Mouse (Mus musculus): ENCODE measurements around the gene C87436. TPM values are rescaled to one million over a fixed set of nuclear protein-coding genes. Genes with fewer than 3 reads are reported as not detected.
A peak's percentile ranks its signal among the peaks of the same experiment; 100 is the strongest.

C87436 gene
- polyA plus RNA-seq, 1 experiment from 2014 or later = 24.3 TPM

DNA sequence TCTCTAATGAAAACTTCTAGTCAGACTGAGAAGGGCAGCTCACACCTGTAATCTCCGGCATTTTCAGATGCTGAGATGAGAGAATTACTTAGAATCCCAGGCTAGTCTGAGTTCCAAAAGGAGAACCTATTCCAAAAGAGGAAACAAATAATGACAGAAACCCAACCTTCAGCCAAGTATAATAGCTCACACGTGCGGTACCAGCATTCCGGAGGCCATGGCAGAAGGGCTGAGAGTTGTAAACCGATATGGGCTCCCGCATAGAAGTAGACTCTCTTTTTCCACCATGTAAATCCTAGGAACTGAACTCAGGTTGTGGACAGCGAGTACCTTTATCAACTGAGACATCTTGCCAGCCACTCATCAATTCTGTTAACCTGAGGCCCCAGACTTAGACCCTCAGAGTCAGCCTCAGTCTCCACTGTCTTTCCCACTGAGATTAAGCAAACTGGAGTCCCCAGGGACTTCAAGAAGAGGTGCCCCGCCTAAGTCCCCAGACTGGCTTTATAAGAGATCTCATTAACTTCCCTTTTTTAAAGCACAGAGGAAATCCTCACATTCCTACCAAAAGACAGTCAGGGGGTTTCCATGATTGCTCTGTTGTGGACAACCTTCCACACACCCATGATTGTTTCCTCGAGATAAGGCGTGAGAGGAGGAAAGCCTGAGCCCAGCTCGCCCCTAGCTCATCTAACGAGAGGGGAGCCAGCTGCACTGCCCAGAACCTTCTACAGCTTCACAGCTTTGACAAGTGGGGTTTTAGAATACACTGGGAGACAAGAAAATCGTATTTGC is 55.5 kb downstream of the C87436 start:
- ATAC-seq (ENCODE audit: insufficient read depth) (no peak), DNase-seq (no peak)
- no peak overlapping the region for H3K4me3 ChIP-seq (ENCODE audit: low read depth, low read length)
- WGBS = 52% methylated on average over 13 of the region's 13 CpGs
- H3K9ac ChIP-seq = no peak overlapping the region
- H3K4me2 ChIP-seq = no peak overlapping the region
- no peaks in the 10 kb centered on the region for H3K27me3 ChIP-seq (ENCODE audit: insufficient read depth, low read length)
- H3K9me3 ChIP-seq (ENCODE audit: low read depth, low read length) = no peaks in the 10 kb centered on the region
- TF ChIP-seq CTCF (IDR thresholded peaks at IDR 0.05; ENCODE audit: low read depth) = no peak
- peak overlapping the region; percentile 32; the same call in 1 of the 2 replicates for H3K27ac ChIP-seq (ENCODE audit: low read depth)
- H3K36me3 ChIP-seq (ENCODE audit: insufficient read depth) = no peaks in the 10 kb centered on the region
- 0 out of 2 replicates have a peak, but pooled peaks cover 4% of the 10 kb centered on the region for H3K4me1 ChIP-seq (ENCODE audit: insufficient read depth)

GRCm38 (mm10) chr6:86494767-86495166 is 56.6 kb downstream of the C87436 start:
- Histone ChIP-seq H3K9ac (no peak overlapping the region), H3K36me3 (ENCODE audit: insufficient read depth) (no peaks in the 10 kb centered on the region), H3K4me3 (ENCODE audit: low read depth, low read length) (no peak overlapping the region), H3K4me1 (ENCODE audit: insufficient read depth) (0 out of 2 replicates have a peak, but pooled peaks cover 4% of the 10 kb centered on the region), H3K27me3 (ENCODE audit: insufficient read depth, low read length) (no peaks in the 10 kb centered on the region), H3K9me3 (ENCODE audit: low read depth, low read length) (no peaks in the 10 kb centered on the region), H3K27ac (ENCODE audit: low read depth) (no peak overlapping the region), H3K4me2 (no peak overlapping the region)
- TF ChIP-seq CTCF (IDR thresholded peaks at IDR 0.05; ENCODE audit: low read depth) = peak; percentile 42
- 88% methylated on average over 7 of the region's 7 CpGs for WGBS
- ATAC-seq (ENCODE audit: insufficient read depth) = no peak
- no peak for DNase-seq

GRCm38 (mm10) chr6:86495661-86496060 is 57.5 kb downstream of the C87436 start:
- Histone ChIP-seq H3K27me3 (ENCODE audit: insufficient read depth, low read length) (no peaks in the 10 kb centered on the region), H3K27ac (ENCODE audit: low read depth) (no peak overlapping the region), H3K4me2 (no peak overlapping the region), H3K36me3 (ENCODE audit: insufficient read depth) (no peaks in the 10 kb centered on the region), H3K4me1 (ENCODE audit: insufficient read depth) (0 out of 2 replicates have a peak, but pooled peaks cover 4% of the 10 kb centered on the region), H3K9me3 (ENCODE audit: low read depth, low read length) (no peaks in the 10 kb centered on the region), H3K9ac (no peak overlapping the region), H3K4me3 (ENCODE audit: low read depth, low read length) (no peak overlapping the region)
- WGBS = 42% methylated on average over 3 of the region's 3 CpGs
- ATAC-seq (ENCODE audit: insufficient read depth) = no peak
- TF ChIP-seq CTCF (IDR thresholded peaks at IDR 0.05; ENCODE audit: low read depth) = no peak
- DNase-seq = no peak

GRCm38 (mm10) chr6:86496127-86496526 is 58.0 kb downstream of the C87436 start:
- TF ChIP-seq CTCF (IDR thresholded peaks at IDR 0.05; ENCODE audit: low read depth) = no peak
- Histone ChIP-seq H3K4me2 (no peak overlapping the region; the same call in 1 of the 2 replicates), H3K4me3 (ENCODE audit: low read depth, low read length) (no peak overlapping the region)

DNA sequence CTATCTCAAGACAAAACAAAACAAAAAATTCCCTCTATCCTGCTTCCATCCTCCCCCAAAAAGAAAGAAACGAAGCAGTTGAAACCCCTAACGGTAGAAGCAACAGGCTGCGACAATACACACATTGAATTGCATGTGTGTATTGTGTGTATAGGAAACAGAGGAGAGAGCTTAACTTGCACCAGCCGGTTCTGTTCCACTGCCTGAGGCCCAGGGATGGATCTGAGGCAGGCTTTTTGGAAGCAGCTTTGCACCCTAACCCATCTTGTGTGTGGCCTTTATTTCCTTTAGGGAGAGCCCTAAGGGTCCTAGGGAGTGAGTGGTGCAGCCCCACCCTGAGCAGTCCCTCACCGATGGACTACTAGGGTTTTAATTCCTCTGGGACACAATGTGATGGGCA is 58.4 kb downstream of the C87436 start:
- no peak for TF ChIP-seq CTCF (IDR thresholded peaks at IDR 0.05; ENCODE audit: low read depth)
- WGBS = 68% methylated on average over 5 of the region's 5 CpGs
- Histone ChIP-seq H3K9me3 (ENCODE audit: low read depth, low read length) (no peaks in the 10 kb centered on the region), H3K4me1 (ENCODE audit: insufficient read depth) (0 out of 2 replicates have a peak, but pooled peaks cover 4% of the 10 kb centered on the region), H3K4me2 (peak overlapping the region; percentile 63), H3K27ac (ENCODE audit: low read depth) (peak overlapping the region; percentile 72; the same call in 1 of the 2 replicates), H3K9ac (peak overlapping the region; percentile 58), H3K4me3 (ENCODE audit: low read depth, low read length) (peak overlapping the region; percentile 32), H3K27me3 (ENCODE audit: insufficient read depth, low read length) (no peaks in the 10 kb centered on the region), H3K36me3 (ENCODE audit: insufficient read depth) (no peaks in the 10 kb centered on the region)
- 0 out of 2 replicates have a peak, but pooled peaks have one; percentile 4 for ATAC-seq (ENCODE audit: insufficient read depth)
- DNase-seq = no peak

More at GRCm38 (mm10) chr6:86496127-86496526, 58.0 kb downstream of the C87436 start:
- ATAC-seq (ENCODE audit: insufficient read depth) (no peak), DNase-seq (no peak)
- Histone ChIP-seq H3K4me1 (ENCODE audit: insufficient read depth) (0 out of 2 replicates have a peak, but pooled peaks cover 4% of the 10 kb centered on the region), H3K27me3 (ENCODE audit: insufficient read depth, low read length) (no peaks in the 10 kb centered on the region), H3K36me3 (ENCODE audit: insufficient read depth) (no peaks in the 10 kb centered on the region), H3K27ac (ENCODE audit: low read depth) (peak overlapping the region; percentile 72; the same call in 1 of the 2 replicates), H3K9ac (no peak overlapping the region), H3K9me3 (ENCODE audit: low read depth, low read length) (no peaks in the 10 kb centered on the region)
- 72% methylated on average over 8 of the region's 8 CpGs for WGBS

- WGBS = 12% methylated on average over 13 of the region's 13 CpGs
- no peaks in the 10 kb centered on the region for H3K27me3 ChIP-seq (ENCODE audit: insufficient read depth, low read length)
- ATAC-seq (ENCODE audit: insufficient read depth) = peak; percentile 79
- TF ChIP-seq CTCF (IDR thresholded peaks at IDR 0.05; ENCODE audit: low read depth) = peak; percentile 45
- peak overlapping the region; percentile 58 for H3K9ac ChIP-seq
- H3K4me2 ChIP-seq = peak overlapping the region; percentile 63
- peak; percentile 77 for DNase-seq
- peak overlapping the region; percentile 72 for H3K27ac ChIP-seq (ENCODE audit: low read depth)
- peak overlapping the region; percentile 32 for H3K4me3 ChIP-seq (ENCODE audit: low read depth, low read length)
- H3K9me3 ChIP-seq (ENCODE audit: low read depth, low read length) = no peaks in the 10 kb centered on the region
- no peaks in the 10 kb centered on the region for H3K36me3 ChIP-seq (ENCODE audit: insufficient read depth)
- H3K4me1 ChIP-seq (ENCODE audit: insufficient read depth) = 0 out of 2 replicates have a peak, but pooled peaks cover 4% of the 10 kb centered on the region
Measured at GRCm38 (mm10) chr6:86497071-86497815, 59.1 kb downstream of the C87436 start.

Measured in lung, embryonic 14.5 days (tissue).